Mouse (Mus musculus): ENCODE results near the gene Nop2.

Nop2 gene

GRCm38 (mm10) chr6:125172474-125172873, 40.8 kb downstream of the Nop2 start:
- DNase-seq (ENCODE audit: low spot score), result no peak

GRCm38 (mm10) chr6:125173256-125173655, 41.5 kb downstream of the Nop2 start:
- no peak for DNase-seq (ENCODE audit: low spot score)

DNA sequence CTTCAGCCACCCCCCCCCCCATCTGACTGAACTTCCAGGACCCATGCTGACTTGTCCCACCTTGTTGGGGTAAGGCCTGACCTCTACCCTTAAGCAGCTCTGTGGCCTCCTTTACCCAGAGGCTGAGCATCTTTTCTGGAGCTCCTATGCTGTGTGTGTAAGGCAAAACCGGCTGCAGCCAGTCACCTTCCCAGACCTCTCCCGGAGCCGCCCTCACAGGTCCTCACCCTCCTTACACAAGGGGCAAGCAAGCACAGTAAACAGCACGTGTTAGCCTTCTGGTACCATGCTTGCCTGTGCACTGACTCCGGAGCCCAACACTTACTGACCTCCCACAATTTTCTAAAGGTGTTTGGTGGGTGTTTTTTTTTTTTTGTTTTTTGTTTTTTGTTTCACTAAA, 43.8 kb downstream of the Nop2 start:
- DNase-seq (ENCODE audit: low spot score), result no peak

GRCm38 (mm10) chr6:125179601-125180000, 47.9 kb downstream of the Nop2 start:
- no peak for DNase-seq (ENCODE audit: low spot score)

- no peak for DNase-seq (ENCODE audit: low spot score)
These were observed 50.4 kb downstream of the Nop2 start for GRCm38 (mm10) chr6:125182133-125182532.

GRCm38 (mm10) chr6:125186203-125186602, 54.5 kb downstream of the Nop2 start:
- no peak for DNase-seq (ENCODE audit: low spot score)

DNA sequence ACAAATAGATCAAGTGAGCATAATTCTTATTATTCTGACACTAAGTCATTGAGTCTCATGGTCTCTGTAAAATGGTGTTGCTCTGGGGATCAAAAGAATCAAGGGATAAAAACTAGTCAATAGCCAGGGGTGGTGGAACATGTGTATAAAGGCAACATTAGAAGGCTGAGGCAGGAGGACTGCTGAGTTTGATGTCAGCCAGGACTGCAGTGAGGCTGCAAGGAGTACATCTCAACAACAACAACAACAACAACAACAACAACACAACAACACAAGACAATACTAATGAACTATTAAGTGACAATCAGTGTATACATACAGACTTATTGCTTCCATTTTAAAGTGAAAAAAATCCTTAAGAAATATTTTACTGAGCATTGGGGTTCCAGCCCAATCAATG, 59.1 kb downstream of the Nop2 start:
- no peak for DNase-seq (ENCODE audit: low spot score)

- DNase-seq (ENCODE audit: low spot score), result peak; percentile 90
These were observed 59.8 kb downstream of the Nop2 start, which contains the start of the genes Ncapd2 and Mrpl51 for GRCm38 (mm10) chr6:125191332-125192015. Gene Ncapd2 (minus strand): TSS chr6:125191701. Gene Mrpl51 (plus strand): TSS chr6:125191801.

- peak; percentile 78 for DNase-seq (ENCODE audit: low spot score)
These were observed 60.5 kb downstream of the Nop2 start for GRCm38 (mm10) chr6:125192016-125192714.

GRCm38 (mm10) chr6:125192841-125193240, 61.1 kb downstream of the Nop2 start:
- no peak for DNase-seq (ENCODE audit: low spot score)

GRCm38 (mm10) chr6:125193390-125193789, 61.7 kb downstream of the Nop2 start:
- no peak for DNase-seq (ENCODE audit: low spot score)

Data from layer of hippocampus, adult 9-10 months (tissue).